Mouse (Mus musculus): ENCODE data around the gene Nat8f2. TPM values are rescaled to one million over a fixed set of nuclear protein-coding genes. Genes with fewer than 3 reads are reported as not detected.
"Not testable (repeated sequence)": the region's sequence is repeated elsewhere in the genome, so short reads cannot be mapped to it uniquely, and the experiment has no call there.

Nat8f2 gene
- 1 to 10 TPM; 1.9 to 2.5 TPM for total RNA-seq (2021)

- DNase-seq (ENCODE audit: extremely low spot score in 1 of 2, low spot score in 1 of 2) = not testable (repeated sequence)
These were observed at the start of gene Nat8f2 for GRCm38 (mm10) chr6:85869006-85869405. Gene Nat8f2 (minus strand): TSS chr6:85869158.

GRCm38 (mm10) chr6:85918341-85918740 is 49.4 kb upstream of the Nat8f2 start:
- not testable (repeated sequence) for DNase-seq (ENCODE audit: extremely low spot score in 1 of 2, low spot score in 1 of 2)

GRCm38 (mm10) chr6:85916596-85916995 is 47.6 kb upstream of the Nat8f2 start:
- DNase-seq (ENCODE audit: extremely low spot score in 1 of 2, low spot score in 1 of 2) = no peak

GRCm38 (mm10) chr6:85915539-85916513 is 46.9 kb upstream of the Nat8f2 start, which contains the start of gene Nat8f1:
Gene Nat8f1 (minus strand): TSS chr6:85915687.
- DNase-seq (ENCODE audit: extremely low spot score in 1 of 2, low spot score in 1 of 2) = peak; percentile 65 to 83

- DNase-seq (ENCODE audit: extremely low spot score in 1 of 2, low spot score in 1 of 2) = no peak
These were observed 46.2 kb upstream of the Nat8f2 start for GRCm38 (mm10) chr6:85915141-85915538.

GRCm38 (mm10) chr6:85911587-85911986 is 42.6 kb upstream of the Nat8f2 start, which contains the start of gene Tprkb:
Gene Tprkb (plus strand): TSS chr6:85911865.
- DNase-seq (ENCODE audit: extremely low spot score in 1 of 2, low spot score in 1 of 2) = no peak

GRCm38 (mm10) chr6:85909704-85910103 is 40.7 kb upstream of the Nat8f2 start:
- DNase-seq (ENCODE audit: extremely low spot score in 1 of 2, low spot score in 1 of 2) = no peak

- DNase-seq (ENCODE audit: extremely low spot score in 1 of 2, low spot score in 1 of 2) = no peak
These were observed 39.4 kb upstream of the Nat8f2 start for GRCm38 (mm10) chr6:85908341-85908740.

GRCm38 (mm10) chr6:85906911-85907351 is 38.0 kb upstream of the Nat8f2 start:
- DNase-seq (ENCODE audit: extremely low spot score in 1 of 2, low spot score in 1 of 2) = peak in 1 of 2 experiments; percentile 25

- peak; percentile 83 for DNase-seq (ENCODE audit: extremely low spot score in 1 of 2, low spot score in 1 of 2)
These were observed 35.7 kb upstream of the Nat8f2 start, which contains the start of gene Nat8f4 for GRCm38 (mm10) chr6:85904642-85905061. Gene Nat8f4 (minus strand): TSS chr6:85904884.

GRCm38 (mm10) chr6:85902303-85902702 is 33.3 kb upstream of the Nat8f2 start:
- DNase-seq (ENCODE audit: extremely low spot score in 1 of 2, low spot score in 1 of 2) = no peak

- DNase-seq (ENCODE audit: extremely low spot score in 1 of 2, low spot score in 1 of 2) = not testable (repeated sequence)
These were observed 29.9 kb upstream of the Nat8f2 start for GRCm38 (mm10) chr6:85898596-85899475.

- DNase-seq (ENCODE audit: extremely low spot score in 1 of 2, low spot score in 1 of 2) = peak in 1 of 2 experiments; percentile 31
These were observed 26.2 kb upstream of the Nat8f2 start for GRCm38 (mm10) chr6:85895061-85895648.

- DNase-seq (ENCODE audit: extremely low spot score in 1 of 2, low spot score in 1 of 2) = no peak
These were observed 20.0 kb upstream of the Nat8f2 start for GRCm38 (mm10) chr6:85888961-85889360.

- no peak for DNase-seq (ENCODE audit: extremely low spot score in 1 of 2, low spot score in 1 of 2)
These were observed 15.4 kb upstream of the Nat8f2 start for GRCm38 (mm10) chr6:85884311-85884710.

- DNase-seq (ENCODE audit: extremely low spot score in 1 of 2, low spot score in 1 of 2) = not testable (repeated sequence)
These were observed 14.3 kb upstream of the Nat8f2 start for GRCm38 (mm10) chr6:85883246-85883645.

- no peak for DNase-seq (ENCODE audit: extremely low spot score in 1 of 2, low spot score in 1 of 2)
These were observed 950 bp downstream of the Nat8f2 start for GRCm38 (mm10) chr6:85867726-85868690.

- DNase-seq (ENCODE audit: extremely low spot score in 1 of 2, low spot score in 1 of 2) = not testable (repeated sequence)
These were observed 2.0 kb downstream of the Nat8f2 start for GRCm38 (mm10) chr6:85866995-85867394.

- not testable (repeated sequence) for DNase-seq (ENCODE audit: extremely low spot score in 1 of 2, low spot score in 1 of 2)
These were observed 2.8 kb downstream of the Nat8f2 start for GRCm38 (mm10) chr6:85866166-85866565.
